Mouse (Mus musculus): Measurements from ENCODE around the gene Hax1. TPM values are rescaled to one million over a fixed set of nuclear protein-coding genes. Genes with fewer than 3 reads are reported as not detected.

Hax1 gene
- polyA plus RNA-seq, 1 experiment: not detected

GRCm38 (mm10) chr3:89994807-89995515 lies 3.6 kb downstream of the Hax1 start:
- WGBS: 90% methylated on average over 5 of the region's 5 CpGs

GRCm38 (mm10) chr3:89987822-89988221 lies 10.8 kb downstream of the Hax1 start:
- Histone ChIP-seq H3K4me3 (ENCODE audit: insufficient read depth, low read depth, low read length) (no peak overlapping the region), H3K27ac (ENCODE audit: insufficient read depth, low read depth, low read length) (no peak overlapping the region), H3K4me1 (ENCODE audit: control insufficient read depth, insufficient read depth, low read length) (no peaks in the 10 kb centered on the region)
- 74% methylated on average over 4 of the region's 4 CpGs for WGBS
- TF ChIP-seq CTCF (IDR thresholded peaks at IDR 0.05; ENCODE audit: insufficient read depth, low read depth, low read length): no peak
- no peak for TF ChIP-seq POLR2A (IDR thresholded peaks at IDR 0.05; ENCODE audit: insufficient read depth, low read depth, low read length)

More at GRCm38 (mm10) chr3:89994807-89995515, 3.6 kb downstream of the Hax1 start:
- no peak overlapping the region for H3K27ac ChIP-seq (ENCODE audit: insufficient read depth, low read depth, low read length)
- H3K4me1 ChIP-seq (ENCODE audit: control insufficient read depth, insufficient read depth, low read length): no peaks in the 10 kb centered on the region
- no peak overlapping the region for H3K4me3 ChIP-seq (ENCODE audit: insufficient read depth, low read depth, low read length)
- TF ChIP-seq POLR2A (IDR thresholded peaks at IDR 0.05; ENCODE audit: insufficient read depth, low read depth, low read length) (no peak), CTCF (IDR thresholded peaks at IDR 0.05; ENCODE audit: insufficient read depth, low read depth, low read length) (no peak)

- H3K4me1 ChIP-seq (ENCODE audit: control insufficient read depth, insufficient read depth, low read length): no peaks in the 10 kb centered on the region
- no peak overlapping the region for H3K27ac ChIP-seq (ENCODE audit: insufficient read depth, low read depth, low read length)
- H3K4me3 ChIP-seq (ENCODE audit: insufficient read depth, low read depth, low read length): no peak overlapping the region
- 40% methylated on average over 3 of the region's 3 CpGs for WGBS
- TF ChIP-seq POLR2A (IDR thresholded peaks at IDR 0.05; ENCODE audit: insufficient read depth, low read depth, low read length) (no peak), CTCF (IDR thresholded peaks at IDR 0.05; ENCODE audit: insufficient read depth, low read depth, low read length) (no peak)
These were observed 11.4 kb downstream of the Hax1 start for GRCm38 (mm10) chr3:89987211-89987610.

GRCm38 (mm10) chr3:89982426-89982825 lies 16.2 kb downstream of the Hax1 start:
- no peak for TF ChIP-seq POLR2A (IDR thresholded peaks at IDR 0.05; ENCODE audit: insufficient read depth, low read depth, low read length)
- TF ChIP-seq CTCF (IDR thresholded peaks at IDR 0.05; ENCODE audit: insufficient read depth, low read depth, low read length): no peak
- 70% methylated on average over 5 of the region's 5 CpGs for WGBS
- no peaks in the 10 kb centered on the region for H3K4me1 ChIP-seq (ENCODE audit: control insufficient read depth, insufficient read depth, low read length)
- no peak overlapping the region for H3K4me3 ChIP-seq (ENCODE audit: insufficient read depth, low read depth, low read length)
- H3K27ac ChIP-seq (ENCODE audit: insufficient read depth, low read depth, low read length): no peak overlapping the region

- Histone ChIP-seq H3K27ac (ENCODE audit: insufficient read depth, low read depth, low read length) (no peak overlapping the region), H3K4me1 (ENCODE audit: control insufficient read depth, insufficient read depth, low read length) (no peaks in the 10 kb centered on the region), H3K4me3 (ENCODE audit: insufficient read depth, low read depth, low read length) (no peak overlapping the region)
- TF ChIP-seq CTCF (IDR thresholded peaks at IDR 0.05; ENCODE audit: insufficient read depth, low read depth, low read length) (no peak), POLR2A (IDR thresholded peaks at IDR 0.05; ENCODE audit: insufficient read depth, low read depth, low read length) (no peak)
These were observed 21.7 kb downstream of the Hax1 start for GRCm38 (mm10) chr3:89976859-89977258.

GRCm38 (mm10) chr3:89968509-89968908 lies 30.1 kb downstream of the Hax1 start:
- WGBS: 76% methylated on average over 7 of the region's 7 CpGs
- TF ChIP-seq CTCF (IDR thresholded peaks at IDR 0.05; ENCODE audit: insufficient read depth, low read depth, low read length) (no peak), POLR2A (IDR thresholded peaks at IDR 0.05; ENCODE audit: insufficient read depth, low read depth, low read length) (no peak)
- Histone ChIP-seq H3K27ac (ENCODE audit: insufficient read depth, low read depth, low read length) (no peak overlapping the region), H3K4me3 (ENCODE audit: insufficient read depth, low read depth, low read length) (no peak overlapping the region), H3K4me1 (ENCODE audit: control insufficient read depth, insufficient read depth, low read length) (peaks cover 6% of the 10 kb centered on the region)

- TF ChIP-seq CTCF (IDR thresholded peaks at IDR 0.05; ENCODE audit: insufficient read depth, low read depth, low read length): no peak; the same call in 1 of the 2 replicates
- no peak for TF ChIP-seq POLR2A (IDR thresholded peaks at IDR 0.05; ENCODE audit: insufficient read depth, low read depth, low read length)
- Histone ChIP-seq H3K27ac (ENCODE audit: insufficient read depth, low read depth, low read length) (no peak overlapping the region), H3K4me1 (ENCODE audit: control insufficient read depth, insufficient read depth, low read length) (peaks cover 9% of the 10 kb centered on the region), H3K4me3 (ENCODE audit: insufficient read depth, low read depth, low read length) (no peak overlapping the region)
- 79% methylated on average over 4 of the region's 4 CpGs for WGBS
These were observed 31.6 kb downstream of the Hax1 start for GRCm38 (mm10) chr3:89966946-89967345.

GRCm38 (mm10) chr3:89965972-89966371 lies 32.6 kb downstream of the Hax1 start:
- no peak overlapping the region for H3K4me3 ChIP-seq (ENCODE audit: insufficient read depth, low read depth, low read length)
- 88% methylated on average over 5 of the region's 5 CpGs for WGBS
- H3K27ac ChIP-seq (ENCODE audit: insufficient read depth, low read depth, low read length): no peak overlapping the region
- peaks cover 17% of the 10 kb centered on the region for H3K4me1 ChIP-seq (ENCODE audit: control insufficient read depth, insufficient read depth, low read length)
- TF ChIP-seq CTCF (IDR thresholded peaks at IDR 0.05; ENCODE audit: insufficient read depth, low read depth, low read length) (no peak), POLR2A (IDR thresholded peaks at IDR 0.05; ENCODE audit: insufficient read depth, low read depth, low read length) (no peak)

GRCm38 (mm10) chr3:89965557-89965956 lies 33.0 kb downstream of the Hax1 start:
- Histone ChIP-seq H3K4me3 (ENCODE audit: insufficient read depth, low read depth, low read length) (no peak overlapping the region), H3K27ac (ENCODE audit: insufficient read depth, low read depth, low read length) (no peak overlapping the region), H3K4me1 (ENCODE audit: control insufficient read depth, insufficient read depth, low read length) (peaks cover 20% of the 10 kb centered on the region)
- TF ChIP-seq CTCF (IDR thresholded peaks at IDR 0.05; ENCODE audit: insufficient read depth, low read depth, low read length) (no peak), POLR2A (IDR thresholded peaks at IDR 0.05; ENCODE audit: insufficient read depth, low read depth, low read length) (no peak)
- WGBS: 94% methylated on average over 8 of the region's 8 CpGs
